Mouse (Mus musculus): Measurements from ENCODE around the gene Mettl7a3. TPM values are rescaled to one million over a fixed set of nuclear protein-coding genes. Genes with fewer than 3 reads are reported as not detected.
"Not testable (repeated sequence)": the region's sequence is repeated elsewhere in the genome, so short reads cannot be mapped to it uniquely, and the experiment has no call there.

Gene Mettl7a3
- total RNA-seq, 2 experiments from 2014 or later, result 0.17 to 0.41 TPM

DNA sequence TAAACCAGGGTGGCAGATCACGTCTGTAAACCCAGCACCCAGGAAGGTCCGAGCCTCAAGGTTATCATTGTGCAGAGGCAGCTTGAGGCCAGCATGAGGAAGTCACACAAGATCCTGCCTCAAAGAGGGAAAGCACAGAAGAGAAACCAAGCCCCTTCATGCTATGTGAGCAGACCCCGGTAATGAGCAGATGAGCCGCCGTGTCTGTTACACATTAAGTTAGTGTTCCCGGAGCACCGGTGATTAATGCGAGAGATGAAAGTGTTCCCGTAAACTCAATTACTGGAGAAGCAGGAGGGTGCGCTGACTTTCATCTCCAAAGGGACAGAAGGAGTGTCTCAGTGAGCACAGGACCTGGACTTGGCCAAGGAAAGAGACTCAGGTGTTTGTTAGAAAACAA is 5.4 kb upstream of the Mettl7a3 start:
- not testable (repeated sequence) for DNase-seq (ENCODE audit: low spot score)

DNA sequence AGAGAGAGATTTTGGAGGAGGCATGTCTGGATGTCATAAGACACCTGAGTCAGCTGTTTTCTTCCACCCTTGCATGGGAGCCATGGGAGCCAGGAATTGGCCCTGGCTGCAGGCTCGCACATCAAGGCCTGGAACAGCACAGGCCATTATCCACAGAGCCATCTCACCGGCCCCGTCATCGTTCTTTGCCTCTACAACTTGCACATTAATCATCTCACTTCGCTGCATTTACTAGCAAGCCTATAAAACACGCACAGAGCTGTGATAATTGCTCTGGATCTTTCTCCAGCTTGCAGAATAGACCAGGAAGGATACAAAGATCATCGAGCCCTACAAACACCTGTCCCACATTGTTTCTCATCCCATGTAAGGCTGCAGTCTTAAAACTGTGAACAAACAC is 4.0 kb upstream of the Mettl7a3 start:
- no peak for DNase-seq (ENCODE audit: low spot score)

DNA sequence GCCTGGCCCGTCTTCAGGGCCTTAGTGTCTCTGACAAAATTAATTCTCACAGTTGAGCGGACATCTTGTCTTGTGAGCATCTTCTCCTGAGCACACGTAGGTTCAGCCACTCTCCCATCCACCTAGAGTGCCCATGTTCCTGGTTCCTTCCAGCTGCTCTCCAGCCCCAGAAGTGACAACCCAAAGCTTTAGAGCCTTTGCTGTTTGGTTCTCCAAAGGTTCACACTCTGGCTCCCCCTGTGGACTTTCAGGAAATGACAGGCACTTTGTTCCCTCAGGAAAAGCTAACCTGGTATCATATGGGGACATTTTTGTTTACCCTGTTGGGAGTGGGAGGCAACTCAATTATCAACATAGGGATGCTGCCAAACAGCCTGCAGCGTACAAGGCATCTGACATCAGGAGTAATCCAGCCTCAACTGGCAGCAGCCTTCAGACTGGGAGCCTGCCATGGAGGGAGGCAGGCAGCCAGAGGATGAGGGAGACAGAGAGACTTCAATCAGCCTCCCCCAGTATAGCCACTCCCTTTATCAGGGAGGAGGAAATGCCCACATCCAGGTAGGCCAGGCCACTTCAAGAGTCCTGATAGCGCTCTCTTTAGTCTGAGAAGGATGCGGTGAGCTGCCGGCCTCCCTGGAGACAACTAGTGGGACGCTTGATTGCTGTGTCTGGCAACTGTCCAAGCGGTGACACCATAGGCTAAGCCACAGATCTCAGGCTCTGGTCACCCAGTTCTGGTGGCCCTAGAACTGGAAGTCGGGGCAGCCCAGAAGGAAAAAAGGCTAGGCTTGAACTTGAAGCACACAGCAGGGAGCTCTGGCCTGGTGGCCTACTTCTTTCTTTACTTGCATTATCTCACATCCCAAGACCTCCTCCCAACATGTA is 2.4 kb upstream of the Mettl7a3 start:
- DNase-seq (ENCODE audit: low spot score), result not testable (repeated sequence)

DNA sequence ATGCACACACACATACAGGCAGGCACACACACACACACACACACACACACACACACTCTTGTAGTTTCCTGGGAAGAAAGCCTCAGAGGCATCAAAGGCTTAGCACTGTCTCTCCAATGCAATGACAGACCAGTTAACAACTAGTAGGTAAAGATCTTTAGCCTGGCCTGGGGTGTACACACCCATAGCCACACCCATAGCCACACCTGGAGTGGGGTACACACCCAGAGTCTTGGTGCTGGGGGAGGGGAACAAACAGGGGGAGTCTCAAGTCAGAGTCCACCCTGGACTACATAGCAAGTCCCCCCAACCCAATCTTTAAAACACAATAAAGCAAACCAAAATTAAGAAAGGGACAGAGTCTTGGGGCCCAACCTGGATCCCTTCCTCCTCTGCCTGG is 2.6 kb downstream of the Mettl7a3 start:
- not testable (repeated sequence) for DNase-seq (ENCODE audit: low spot score)

DNA sequence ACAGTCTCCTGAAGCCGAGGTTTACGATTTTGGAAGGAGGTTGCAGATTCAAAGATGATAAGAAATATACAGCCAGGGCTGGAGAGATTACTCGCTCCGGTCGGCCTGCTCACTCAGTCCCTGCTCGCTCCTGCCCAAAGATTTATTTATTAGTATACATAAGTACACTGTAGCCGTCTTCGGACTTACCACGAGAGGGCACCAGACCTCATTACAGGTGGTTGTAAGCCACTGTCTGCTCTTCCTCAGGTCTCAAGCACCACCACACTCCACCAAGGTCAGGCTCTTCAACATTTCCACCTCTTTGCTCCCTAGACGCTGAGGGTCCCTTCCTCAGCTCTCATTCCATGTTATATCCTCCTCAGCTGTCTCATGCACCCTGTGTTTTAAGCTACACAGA is 3.1 kb downstream of the Mettl7a3 start:
- DNase-seq (ENCODE audit: low spot score), result peak; percentile 75

DNA sequence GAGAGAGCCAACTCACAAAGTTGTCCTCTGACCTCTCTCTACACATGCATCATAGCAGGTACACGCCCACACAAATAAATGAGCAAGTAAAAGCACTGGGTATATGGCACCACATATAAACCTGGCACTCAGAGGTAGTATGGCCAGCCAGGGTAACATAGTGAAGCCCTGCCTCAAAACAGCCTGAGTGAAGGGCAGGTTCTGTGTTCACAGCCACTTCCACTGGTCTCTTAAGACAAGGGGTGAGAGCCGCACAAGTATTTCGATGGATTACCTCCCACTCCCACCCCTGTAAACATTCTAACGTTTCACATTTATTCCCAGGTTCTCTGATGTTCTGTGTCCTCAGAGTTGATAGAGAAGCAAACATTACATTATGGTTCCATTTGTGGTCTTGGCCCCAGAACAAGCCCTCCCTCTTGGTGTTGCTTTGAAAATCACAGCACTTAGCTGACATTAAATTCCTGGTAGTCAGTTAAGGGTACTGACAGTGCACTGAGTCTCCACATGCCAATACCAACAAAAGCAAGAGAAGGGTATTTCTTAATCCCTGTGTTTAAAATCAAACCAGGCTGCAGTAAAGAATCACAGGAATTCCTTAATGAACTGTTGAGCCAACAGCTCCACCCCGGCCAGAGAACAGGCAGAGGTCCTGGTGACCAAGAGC is 6.7 kb downstream of the Mettl7a3 start:
- not testable (repeated sequence) for DNase-seq (ENCODE audit: low spot score)

DNA sequence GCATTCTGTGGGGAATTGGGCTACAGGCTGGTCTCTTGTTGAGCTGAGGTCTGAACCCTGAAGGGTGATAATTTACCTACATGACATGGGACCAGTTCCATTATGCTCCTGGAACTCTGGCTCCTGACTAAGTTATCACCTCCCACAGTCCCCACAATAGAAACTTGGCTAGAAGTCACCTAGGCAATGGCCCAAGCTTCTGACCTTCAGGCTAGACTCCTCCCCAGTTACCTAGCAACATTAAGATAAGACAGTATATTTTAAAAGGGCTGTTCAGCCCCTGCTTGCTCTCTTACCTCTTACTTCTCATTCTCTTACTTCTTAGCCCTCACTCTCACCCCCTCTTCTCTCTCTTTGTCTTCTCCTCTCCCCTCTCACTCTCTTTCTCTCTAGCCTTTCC is 10.8 kb downstream of the Mettl7a3 start:
- no peak for DNase-seq (ENCODE audit: low spot score)

DNA sequence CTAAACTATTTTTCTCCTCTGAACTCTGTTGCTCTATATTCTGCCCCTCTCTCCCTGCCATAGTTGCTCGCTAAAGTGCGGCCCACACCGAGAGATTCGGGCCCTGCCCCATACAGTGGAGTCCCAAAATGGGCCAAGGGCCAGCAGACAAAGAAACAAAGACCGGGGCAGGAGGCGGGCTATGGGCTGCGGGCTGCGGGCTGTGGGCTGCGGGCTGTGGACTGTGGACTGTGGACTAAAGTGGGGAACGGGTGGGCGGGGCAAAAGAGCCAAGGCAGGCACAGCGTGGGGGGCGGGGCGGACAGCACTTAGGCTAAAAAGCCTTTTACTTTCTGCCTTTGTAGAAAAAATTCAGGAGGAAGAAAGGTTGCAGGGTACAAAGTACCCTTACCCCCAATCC is 12.0 kb downstream of the Mettl7a3 start:
- no peak for DNase-seq (ENCODE audit: low spot score)

DNA sequence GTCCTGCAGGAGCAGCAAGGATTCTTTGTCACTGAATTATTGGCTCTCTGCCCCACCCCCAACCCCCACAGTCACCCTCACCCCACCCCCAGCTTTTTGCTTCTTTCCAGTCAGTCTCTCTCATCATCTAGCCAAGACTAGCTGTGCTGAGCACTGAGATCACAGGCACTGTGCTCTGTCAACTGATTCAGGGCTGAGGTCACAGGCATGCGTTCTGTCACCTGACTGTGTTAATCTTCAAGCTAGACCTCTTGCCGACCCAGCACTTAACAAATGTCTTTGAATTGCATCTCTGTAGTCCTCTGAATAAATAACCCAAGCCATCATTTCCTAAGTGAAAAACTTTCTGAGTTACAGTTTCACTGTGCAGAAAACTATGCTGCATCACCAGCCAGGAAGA is 14.8 kb downstream of the Mettl7a3 start:
- DNase-seq (ENCODE audit: low spot score), result no peak

DNA sequence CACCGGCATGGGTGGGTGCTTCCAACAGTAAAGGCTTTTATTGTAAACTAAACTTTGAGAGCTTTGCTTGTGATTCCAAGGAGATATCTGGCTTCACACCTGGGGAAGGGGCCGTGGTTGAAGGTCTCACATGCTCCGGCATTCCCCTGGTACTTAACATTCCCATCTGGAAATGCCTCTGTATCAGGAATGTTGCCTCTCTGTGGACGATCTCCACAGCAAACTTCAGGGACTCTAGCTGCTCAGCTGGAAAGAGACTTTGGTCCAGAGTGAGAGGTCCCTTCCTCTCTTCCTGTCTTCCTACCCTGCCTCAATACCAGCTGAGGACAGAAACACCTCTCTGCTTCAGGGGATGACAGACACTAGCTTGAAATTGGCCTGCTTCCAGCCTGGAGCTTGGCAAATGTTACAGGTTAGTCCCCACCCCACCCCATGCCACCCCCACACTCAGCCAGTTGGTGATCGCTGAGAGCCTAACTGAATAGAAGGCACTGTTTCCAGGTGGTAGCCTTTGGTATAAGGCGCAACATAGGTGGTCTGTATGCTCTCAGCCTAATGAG is 16.9 kb downstream of the Mettl7a3 start:
- DNase-seq (ENCODE audit: low spot score), result no peak

DNA sequence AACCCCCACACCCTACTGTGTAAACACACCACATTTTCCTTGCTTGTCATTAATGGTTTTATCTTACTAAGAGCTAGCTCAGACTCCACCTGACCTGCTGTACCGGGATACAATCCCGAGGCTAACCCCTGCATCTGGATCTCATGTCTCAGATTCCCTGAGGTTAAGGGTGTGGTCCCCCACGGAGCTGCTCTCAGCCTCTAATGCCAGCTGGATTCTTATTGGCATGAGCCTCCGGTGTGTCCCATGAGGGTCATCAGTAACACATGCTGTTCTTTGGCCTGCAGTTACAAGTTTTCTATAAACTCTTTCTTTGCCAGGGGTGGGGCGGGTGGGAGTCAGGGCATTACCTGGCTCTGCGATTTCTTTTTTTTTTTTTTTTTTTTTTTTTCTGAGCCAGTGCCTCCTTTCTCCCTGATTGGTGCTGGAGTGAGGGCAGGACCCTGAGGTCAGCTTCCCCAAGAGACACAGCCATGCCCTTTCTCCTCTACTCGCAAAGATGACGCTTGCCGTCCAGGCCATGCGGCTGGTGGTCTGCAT is 18.1 kb downstream of the Mettl7a3 start, which contains the start of the genes Methig1 and Mettl7a2:
TSS of gene Methig1 (plus strand) at position 439 of the 540 bp plus-strand sequence.
TSS of gene Mettl7a2 (plus strand) at position 490 of the 540 bp plus-strand sequence.
- no peak for DNase-seq (ENCODE audit: low spot score)

DNA sequence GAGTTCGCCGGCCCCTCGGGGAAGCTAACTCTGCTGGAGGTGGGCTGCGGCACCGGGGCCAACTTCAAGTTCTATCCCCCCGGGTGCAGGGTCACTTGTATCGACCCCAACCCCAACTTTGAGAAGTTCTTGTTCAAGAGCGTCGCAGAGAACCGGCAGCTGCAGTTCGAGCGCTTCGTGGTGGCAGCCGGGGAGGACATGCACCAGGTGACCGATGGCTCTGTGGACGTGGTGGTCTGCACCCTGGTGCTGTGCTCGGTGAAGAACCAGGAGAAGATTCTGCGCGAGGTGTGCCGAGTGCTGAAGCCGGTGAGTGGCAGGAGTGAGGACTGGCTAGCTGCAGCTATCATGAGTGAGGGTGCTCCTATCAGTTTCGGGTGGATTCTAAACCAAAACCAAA is 18.7 kb downstream of the Mettl7a3 start:
- DNase-seq (ENCODE audit: low spot score), result not testable (repeated sequence)

DNA sequence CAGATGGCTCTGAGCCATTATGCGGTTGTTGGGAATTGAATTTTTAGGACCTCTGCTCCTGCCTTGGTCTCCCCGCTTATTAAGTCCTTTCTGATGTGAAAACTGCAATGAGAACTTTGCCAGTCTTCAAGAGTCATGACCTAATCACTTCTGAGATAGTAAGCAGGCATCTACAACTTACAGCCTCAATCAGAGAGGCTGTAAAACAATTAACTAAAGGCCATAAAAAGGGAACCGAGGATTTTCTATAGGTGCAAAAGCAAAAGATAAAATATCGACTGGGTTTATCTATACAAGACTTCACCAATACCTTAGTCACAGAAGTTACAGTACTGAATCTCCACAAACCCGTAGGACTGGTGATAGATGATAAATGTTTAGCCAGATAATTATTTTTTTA is 21.1 kb downstream of the Mettl7a3 start:
- DNase-seq (ENCODE audit: low spot score), result no peak

DNA sequence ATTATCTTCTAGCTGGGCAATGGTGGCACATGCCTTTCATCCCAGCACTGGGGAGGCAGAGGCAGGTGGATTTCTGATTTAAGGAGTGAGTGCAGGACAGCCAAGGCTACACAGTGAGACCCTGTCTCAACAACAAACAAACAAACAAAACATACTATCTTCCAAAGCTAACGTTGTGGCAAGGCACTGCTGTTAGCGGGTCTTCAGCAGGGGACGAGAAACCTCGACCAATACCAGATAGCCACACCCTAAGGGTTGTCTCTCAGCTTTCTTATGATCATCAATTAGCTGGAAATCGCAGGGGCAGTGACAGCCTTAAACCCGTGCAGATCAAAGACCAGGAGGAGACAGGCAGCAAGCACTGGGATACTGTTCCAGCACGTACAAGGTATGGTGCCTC is 29.5 kb downstream of the Mettl7a3 start, which contains the start of gene Higd1c:
TSS of gene Higd1c (plus strand) at position 301 of the 400 bp plus-strand sequence.
- DNase-seq (ENCODE audit: low spot score), result no peak

DNA sequence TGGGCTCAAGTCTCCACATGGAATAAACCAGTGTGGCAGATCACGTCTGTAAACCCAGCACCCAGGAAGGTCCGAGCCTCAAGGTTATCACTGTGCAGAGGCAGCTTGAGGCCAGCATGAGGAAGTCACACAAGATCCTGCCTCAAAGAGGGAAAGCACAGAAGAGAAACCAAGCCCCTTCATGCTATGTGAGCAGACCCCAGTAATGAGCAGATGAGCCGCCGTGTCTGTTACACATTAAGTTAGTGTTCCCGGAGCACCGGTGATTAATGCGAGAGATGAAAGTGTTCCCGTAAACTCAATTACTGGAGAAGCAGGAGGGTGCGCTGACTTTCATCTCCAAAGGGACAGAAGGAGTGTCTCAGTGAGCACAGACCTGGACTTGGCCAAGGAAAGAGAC is 31.2 kb downstream of the Mettl7a3 start:
- DNase-seq (ENCODE audit: low spot score), result not testable (repeated sequence)

DNA sequence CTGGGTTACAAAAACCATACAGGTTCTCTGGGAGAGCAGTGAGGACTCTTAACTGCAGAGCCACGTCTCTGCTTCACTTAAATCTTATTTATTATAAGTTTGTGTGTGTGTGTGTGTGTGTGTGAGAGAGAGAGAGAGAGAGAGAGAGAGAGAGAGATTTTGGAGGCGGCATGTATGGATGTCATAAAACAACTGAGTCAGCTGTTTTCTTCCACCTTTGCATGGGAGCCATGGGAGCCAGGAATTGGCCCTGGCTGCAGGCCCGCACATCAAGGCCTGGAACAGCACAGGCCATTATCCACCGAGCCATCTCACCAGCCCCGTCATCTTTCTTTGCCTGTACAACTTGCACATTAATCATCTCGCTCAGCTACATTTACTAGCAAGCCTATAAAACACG is 32.4 kb downstream of the Mettl7a3 start:
- no peak for DNase-seq (ENCODE audit: low spot score)

DNA sequence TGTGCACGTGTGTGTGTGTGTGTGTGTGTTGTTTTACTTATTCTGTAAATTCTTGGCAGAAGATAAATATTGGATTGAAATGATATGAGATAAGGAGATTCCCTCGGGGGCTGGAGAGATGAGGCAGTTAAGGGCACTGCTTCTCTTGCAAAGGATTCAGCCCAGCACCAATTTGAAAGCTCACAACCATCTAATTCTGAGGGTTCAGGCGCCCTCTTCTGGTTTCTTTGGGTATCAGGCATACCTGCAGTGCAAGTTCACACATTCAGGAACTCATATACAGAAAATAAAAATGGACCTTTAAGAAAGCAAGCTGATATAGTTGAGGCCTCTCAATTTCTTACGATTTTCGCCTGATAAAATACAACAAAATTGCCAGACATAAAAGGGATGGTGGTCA is 40.3 kb downstream of the Mettl7a3 start:
- DNase-seq (ENCODE audit: low spot score), result peak; percentile 71

DNA sequence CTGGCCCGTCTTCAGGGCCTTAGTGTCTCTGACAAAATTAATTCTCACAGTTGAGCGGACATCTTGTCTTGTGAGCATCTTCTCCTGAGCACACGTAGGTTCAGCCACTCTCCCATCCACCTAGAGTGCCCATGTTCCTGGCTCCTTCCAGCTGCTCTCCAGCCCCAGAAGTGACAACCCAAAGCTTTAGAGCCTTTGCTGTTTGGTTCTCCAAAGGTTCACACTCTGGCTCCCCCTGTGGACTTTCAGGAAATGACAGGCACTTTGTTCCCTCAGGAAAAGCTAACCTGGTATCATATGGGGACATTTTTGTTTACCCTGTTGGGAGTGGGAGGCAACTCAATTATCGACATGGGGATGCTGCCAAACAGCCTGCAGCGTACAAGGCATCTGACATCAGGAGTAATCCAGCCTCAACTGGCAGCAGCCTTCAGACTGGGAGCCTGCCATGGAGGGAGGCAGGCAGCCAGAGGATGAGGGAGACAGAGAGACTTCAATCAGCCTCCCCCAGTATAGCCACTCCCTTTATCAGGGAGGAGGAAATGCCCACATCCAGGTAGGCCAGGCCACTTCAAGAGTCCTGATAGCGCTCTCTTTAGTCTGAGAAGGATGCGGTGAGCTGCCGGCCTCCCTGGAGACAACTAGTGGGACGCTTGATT is 43.2 kb downstream of the Mettl7a3 start:
- not testable (repeated sequence) for DNase-seq (ENCODE audit: low spot score)

DNA sequence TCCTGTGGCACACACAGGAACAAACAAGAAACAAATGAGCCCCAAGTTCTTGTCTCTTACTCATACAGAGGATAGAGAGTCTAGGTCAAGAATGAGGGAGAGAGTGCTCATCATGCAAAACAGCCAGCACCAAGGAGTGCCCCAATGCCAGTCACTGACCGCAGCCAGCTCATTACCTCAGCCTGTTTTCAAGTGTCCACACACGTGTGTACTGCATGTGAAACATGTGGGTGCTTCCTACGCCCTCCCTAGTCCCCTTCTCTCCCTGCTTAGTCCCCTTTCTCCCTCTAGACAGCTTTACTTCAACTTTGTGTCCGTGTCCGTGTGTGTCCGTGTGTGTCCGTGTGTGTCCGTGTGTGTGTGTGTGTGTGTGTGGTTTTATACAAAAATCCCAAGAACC is 44.9 kb downstream of the Mettl7a3 start:
- no peak for DNase-seq (ENCODE audit: low spot score)

DNA sequence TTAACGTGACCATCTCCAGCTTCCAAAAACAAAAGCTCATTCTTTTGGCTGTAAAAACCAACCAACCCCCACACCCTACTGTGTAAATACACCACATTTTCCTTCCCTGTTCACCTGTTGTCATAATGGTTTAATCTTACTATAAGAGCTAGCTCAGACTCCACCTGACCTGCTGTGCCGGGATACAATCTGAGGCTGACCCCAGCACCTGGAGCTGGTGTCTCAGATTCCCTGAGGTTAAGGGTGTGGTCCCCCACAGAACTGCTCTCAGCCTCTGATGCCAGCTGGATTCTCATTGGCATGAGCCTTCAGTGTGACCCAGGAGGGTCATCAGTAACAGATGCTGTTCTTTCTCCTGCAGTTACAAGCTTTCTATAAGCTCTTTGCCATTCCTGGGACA is 45.4 kb downstream of the Mettl7a3 start:
- no peak for DNase-seq (ENCODE audit: low spot score)

DNA sequence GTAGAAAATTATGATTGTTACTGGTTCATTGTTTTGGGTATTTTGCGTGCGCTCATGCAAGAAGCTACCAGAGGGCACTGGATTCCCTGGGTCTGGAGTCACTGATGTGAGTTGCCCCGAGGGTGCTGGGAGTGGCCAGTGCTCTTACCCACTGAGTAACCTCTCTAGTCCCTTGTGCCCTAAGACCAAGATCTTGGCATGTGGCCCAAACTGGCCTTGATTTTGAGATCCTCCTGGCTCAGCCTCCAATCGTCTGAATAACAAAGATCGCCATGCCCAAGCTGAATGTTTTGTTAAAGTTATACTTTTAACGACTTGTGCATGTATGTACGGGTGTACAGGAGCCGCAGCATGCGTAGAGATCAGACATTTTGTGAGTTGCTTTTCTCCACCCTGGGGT is 51.0 kb downstream of the Mettl7a3 start:
- DNase-seq (ENCODE audit: low spot score), result no peak
